In genomic region chr14:21729031-21729732, GRCm38 (mm10) we compare ENCODE assay signal across 20 mouse cellular contexts. TPM values are rescaled to one million over a fixed set of nuclear protein-coding genes. Genes with fewer than 3 reads are reported as not detected.
DNase-seq lines count a peak whose midpoint lies in the region; ATAC-seq lines count a peak whose summit lies in the region.
"Had no signal": no experiment of that assay in that cellular context is flagged by ENCODE, and none has a peak within 500 bp of the region (broad histone marks: within the 10 kb centered on the region; RNA-seq: fewer than 3 reads in every experiment).

No protein-coding gene starts in this region.

- no peak overlapping the region for H3K9ac ChIP-seq in heart, embryonic 11.5 days (ENCODE audit: low read depth, low read length)
- H3K9ac ChIP-seq in heart, embryonic 12.5 days: no peak overlapping the region
- H3K9ac ChIP-seq in intestine, embryonic 16.5 days (ENCODE audit: low read depth, low read length): no peak overlapping the region
- H3K9ac ChIP-seq: liver, embryonic 14.5 days; midbrain, embryonic 12.5 days; neural tube, embryonic 13.5 days had no signal

- no peak for DNase-seq in frontal cortex, postnatal 10 days (ENCODE audit: low spot score in 2 of 2)
- peak; percentile 27 for DNase-seq in right cerebral cortex, postnatal 25 days
- no peak for DNase-seq in right cerebral cortex, postnatal 14 days
- no peak for DNase-seq in spleen, adult 12 weeks (ENCODE audit: low spot score)
- DNase-seq: cerebellum, postnatal 10 days; kidney, postnatal 4 days; thymus, postnatal 14 days had no signal

- ATAC-seq in frontal cortex, adult (ENCODE audit: low TSS enrichment): peak; percentile 92
- ATAC-seq in heart, embryonic 11.5 days (replicated peaks; ENCODE audit: insufficient number of reproducible peaks, low FRiP score, low TSS enrichment): peak; percentile 42; the same call in 1 of the 2 replicates
- no peak for ATAC-seq in heart, embryonic 12.5 days (ENCODE audit: insufficient number of reproducible peaks, low FRiP score)
- ATAC-seq in intestine, embryonic 16.5 days: no peak

- H3K4me2 ChIP-seq in heart, embryonic 11.5 days: no peak overlapping the region
- no peak overlapping the region for H3K4me2 ChIP-seq in heart, embryonic 12.5 days
- no peak overlapping the region for H3K4me2 ChIP-seq in intestine, embryonic 16.5 days (ENCODE audit: low read depth, low read length)
- H3K4me2 ChIP-seq: midbrain, embryonic 12.5 days; neural tube, embryonic 13.5 days had no signal

- H3K36me3 ChIP-seq in heart, embryonic 11.5 days (ENCODE audit: control insufficient read depth, insufficient read depth, low read length): no peaks in the 10 kb centered on the region
- H3K36me3 ChIP-seq in heart, embryonic 12.5 days: no peaks in the 10 kb centered on the region
- H3K36me3 ChIP-seq in intestine, embryonic 16.5 days (ENCODE audit: control insufficient read depth, insufficient read depth, low read length): no peaks in the 10 kb centered on the region
- H3K36me3 ChIP-seq: hindbrain, embryonic 10.5 days; midbrain, embryonic 12.5 days; neural tube, embryonic 13.5 days had no signal

- H3K27ac ChIP-seq in heart, embryonic 11.5 days (ENCODE audit: low read depth, low read length): no peak overlapping the region
- H3K27ac ChIP-seq in heart, embryonic 12.5 days (ENCODE audit: poor library complexity, severe bottlenecking): no peak overlapping the region
- no peak overlapping the region for H3K27ac ChIP-seq in intestine, embryonic 16.5 days (ENCODE audit: low read length)
- H3K27ac ChIP-seq: hindbrain, embryonic 10.5 days; liver, embryonic 14.5 days; midbrain, embryonic 12.5 days; neural tube, embryonic 13.5 days had no signal

- no peaks in the 10 kb centered on the region for H3K9me3 ChIP-seq in heart, embryonic 11.5 days (replicated peaks; ENCODE audit: control insufficient read depth, low read length)
- H3K9me3 ChIP-seq in heart, embryonic 12.5 days (replicated peaks): peaks cover 5% of the 10 kb centered on the region; the same call in 1 of the 2 replicates
- H3K9me3 ChIP-seq in intestine, embryonic 16.5 days (ENCODE audit: control insufficient read depth, low read length): no peaks in the 10 kb centered on the region

- no peaks in the 10 kb centered on the region for H3K27me3 ChIP-seq in heart, embryonic 11.5 days (ENCODE audit: control insufficient read depth, insufficient read depth, low read length)
- no peaks in the 10 kb centered on the region for H3K27me3 ChIP-seq in heart, embryonic 12.5 days (replicated peaks)
- H3K27me3 ChIP-seq in intestine, embryonic 16.5 days (replicated peaks; ENCODE audit: control insufficient read depth, insufficient read depth, low read length): no peaks in the 10 kb centered on the region
- H3K27me3 ChIP-seq: neural tube, embryonic 13.5 days had no signal

- peaks cover 9% of the 10 kb centered on the region for H3K4me1 ChIP-seq in heart, embryonic 11.5 days (ENCODE audit: control insufficient read depth, insufficient read depth, low read length)
- peaks cover 24% of the 10 kb centered on the region for H3K4me1 ChIP-seq in heart, embryonic 12.5 days (replicated peaks)
- H3K4me1 ChIP-seq in intestine, embryonic 16.5 days (ENCODE audit: control insufficient read depth, insufficient read depth, low read length): no peaks in the 10 kb centered on the region
- H3K4me1 ChIP-seq: hindbrain, embryonic 10.5 days; midbrain, embryonic 12.5 days; neural tube, embryonic 13.5 days had no signal

- WGBS in heart, embryonic 11.5 days (ENCODE audit: insufficient replicate concordance): 53% methylated on average over 6 of the region's 6 CpGs
- 49% methylated on average over 6 of the region's 6 CpGs for WGBS in heart, embryonic 12.5 days
- 79% methylated on average over 6 of the region's 6 CpGs for WGBS in intestine, embryonic 16.5 days

- H3K4me3 ChIP-seq in heart, embryonic 11.5 days (ENCODE audit: low read depth, low read length): no peak overlapping the region
- no peak overlapping the region for H3K4me3 ChIP-seq in heart, embryonic 12.5 days
- no peak overlapping the region for H3K4me3 ChIP-seq in intestine, embryonic 16.5 days (ENCODE audit: low read length)
- H3K4me3 ChIP-seq: hindbrain, embryonic 10.5 days; midbrain, embryonic 12.5 days; neural tube, embryonic 13.5 days had no signal

RNA-seq across cellular contexts. Expression of gene Dupd1, which starts 14.8 kb away (rescaled TPM):
- 0.73 TPM in 1 of 2 replicates, not detected in the other for polyA plus RNA-seq in heart, embryonic 11.5 days (2014; fragmentation: Nextera tagmentation; extraction: Ambion mirVana)
- 0.17 and 0.23 TPM in 2 replicates for polyA plus RNA-seq in heart, embryonic 12.5 days (2016; fragmentation: Nextera tagmentation; extraction: Ambion mirVana)
- polyA plus RNA-seq in intestine, embryonic 16.5 days (2015; fragmentation: Nextera tagmentation; extraction: Ambion mirVana): not detected in 2 replicates
- polyA plus RNA-seq: forebrain, embryonic 11.5 days; kidney, embryonic 14.5 days; liver, embryonic 14.5 days; lung, embryonic 16.5 days; midbrain, embryonic 12.5 days; neural tube, embryonic 13.5 days; spleen, adult 2 months had no signal

RNA-seq across cellular contexts. Expression of gene Samd8, which starts 21.1 kb away (rescaled TPM):
- 10.8 TPM in 2 replicates for polyA plus RNA-seq in heart, embryonic 11.5 days (2014; fragmentation: Nextera tagmentation; extraction: Ambion mirVana)
- 11.6 and 11.7 TPM in 2 replicates for polyA plus RNA-seq in heart, embryonic 12.5 days (2016; fragmentation: Nextera tagmentation; extraction: Ambion mirVana)
- 11.4 and 12.5 TPM in 2 replicates for polyA plus RNA-seq in intestine, embryonic 16.5 days (2015; fragmentation: Nextera tagmentation; extraction: Ambion mirVana)

RNA-seq across cellular contexts. Expression of gene Dusp13, which starts 21.8 kb away (rescaled TPM):
- polyA plus RNA-seq in heart, embryonic 11.5 days (2014; fragmentation: Nextera tagmentation; extraction: Ambion mirVana): not detected in 2 replicates
- 0.23 TPM in 1 of 2 replicates, not detected in the other for polyA plus RNA-seq in heart, embryonic 12.5 days (2016; fragmentation: Nextera tagmentation; extraction: Ambion mirVana)
- not detected in 2 replicates for polyA plus RNA-seq in intestine, embryonic 16.5 days (2015; fragmentation: Nextera tagmentation; extraction: Ambion mirVana)
- polyA plus RNA-seq: forebrain, embryonic 11.5 days; heart, embryonic 14.5 days; hindbrain, embryonic 10.5 days; kidney, embryonic 14.5 days; midbrain, embryonic 12.5 days; neural tube, embryonic 13.5 days had no signal

Comparison
In these comparisons a context has a peak if more than half of its experiments do, and no peak if none do; other contexts are left out.
1. ATAC-seq: peak in frontal cortex, adult (single experiment) and heart, embryonic 11.5 days (single experiment); none in heart, embryonic 12.5 days (single experiment) and intestine, embryonic 16.5 days (single experiment).